Mouse (Mus musculus): ENCODE results near the gene Bckdha. TPM values are rescaled to one million over a fixed set of nuclear protein-coding genes. Genes with fewer than 3 reads are reported as not detected.

Bckdha gene
- polyA plus RNA-seq (2015; fragmentation: Nextera tagmentation; extraction: Ambion mirVana) = 51.5 and 51.7 TPM in 2 replicates

DNA sequence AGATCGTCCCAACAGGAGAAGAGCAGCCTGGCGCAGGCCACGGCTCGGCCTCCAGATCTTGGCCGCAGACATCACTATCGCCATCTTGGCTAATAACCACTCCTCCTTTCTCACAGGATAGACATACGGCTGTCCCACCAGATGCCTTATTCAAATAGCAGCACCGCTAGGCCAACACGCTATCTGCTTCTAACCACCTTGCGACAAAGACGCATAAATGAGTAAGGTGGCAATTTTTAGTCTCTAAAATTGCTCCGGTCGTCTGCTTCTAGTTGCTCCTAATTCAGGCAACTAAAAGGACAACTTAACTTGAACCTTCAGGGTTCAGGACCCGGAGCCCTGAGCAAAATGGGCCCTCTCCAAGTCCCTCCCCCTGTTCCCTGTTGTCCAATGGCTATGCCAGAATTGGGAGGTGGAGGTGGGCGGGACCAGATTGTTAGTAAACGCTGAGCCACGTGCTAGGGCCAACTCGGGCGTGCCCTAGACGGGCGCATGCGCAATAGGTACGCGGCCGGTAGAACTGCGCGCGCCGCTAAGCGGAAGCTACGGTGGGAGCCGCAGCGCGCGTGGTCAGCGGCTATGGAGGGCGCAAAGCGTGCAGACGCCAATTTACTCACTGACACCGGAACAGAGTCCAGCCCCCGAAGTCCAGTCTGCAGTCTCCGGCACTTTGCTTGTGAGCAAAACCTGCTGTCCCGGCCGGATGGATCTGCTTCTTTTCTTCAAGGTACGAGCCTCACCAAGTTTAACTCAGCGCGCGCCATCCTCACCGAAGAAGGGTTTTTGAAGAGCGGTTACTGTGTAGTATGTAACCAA lies at the start of gene Bckdha, which contains the start of gene Exosc5:
Gene Bckdha, minus strand, starts transcription at position 325 of the 816 bp plus-strand sequence.
Gene Exosc5, plus strand, starts transcription at position 508 of the 816 bp plus-strand sequence.

DNA sequence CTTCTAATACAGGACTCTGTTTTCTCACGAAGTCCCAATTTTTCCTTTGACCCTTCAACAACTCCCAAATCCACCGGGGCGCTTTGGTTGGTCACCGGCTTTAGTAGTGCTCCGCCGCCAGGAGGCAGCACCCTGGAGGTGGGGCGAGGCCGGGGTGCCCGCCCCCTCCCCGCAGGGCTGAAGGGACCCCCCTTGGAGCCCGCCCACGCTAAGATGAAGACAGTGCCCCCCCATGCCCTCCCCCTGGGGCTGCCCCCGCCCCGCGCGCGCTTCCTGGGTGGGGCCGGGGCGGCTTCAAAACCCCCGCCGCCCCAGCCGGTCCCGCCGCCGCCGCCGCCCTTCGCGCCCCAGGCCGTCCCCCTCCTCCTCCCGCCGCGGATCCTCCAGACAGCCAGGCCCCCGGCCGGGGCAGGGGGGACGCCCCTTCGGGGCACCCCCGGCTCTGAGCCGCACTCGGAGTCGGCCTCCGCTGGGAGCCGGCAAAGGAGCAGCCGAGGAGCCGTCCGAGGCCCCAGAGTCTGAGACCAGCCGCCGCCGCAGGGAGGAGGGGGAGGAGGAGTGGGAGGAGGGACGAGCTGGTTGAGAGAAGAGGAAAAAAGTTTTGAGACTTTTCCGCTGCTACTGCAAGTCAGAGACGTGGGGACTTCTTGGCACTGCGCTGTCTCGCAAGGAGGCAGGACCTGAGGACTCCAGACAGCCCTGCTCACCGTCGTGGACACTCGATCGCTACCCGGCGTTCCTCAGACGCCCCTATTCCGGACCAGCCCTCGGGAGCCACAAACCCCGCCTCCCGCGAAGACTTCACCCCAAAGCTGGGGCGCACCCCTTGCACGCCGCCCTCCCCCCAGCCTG lies 28.1 kb upstream of the Bckdha start, which contains the start of gene Tgfb1:
Gene Tgfb1, plus strand, starts transcription at position 323 of the 852 bp plus-strand sequence.

DNA sequence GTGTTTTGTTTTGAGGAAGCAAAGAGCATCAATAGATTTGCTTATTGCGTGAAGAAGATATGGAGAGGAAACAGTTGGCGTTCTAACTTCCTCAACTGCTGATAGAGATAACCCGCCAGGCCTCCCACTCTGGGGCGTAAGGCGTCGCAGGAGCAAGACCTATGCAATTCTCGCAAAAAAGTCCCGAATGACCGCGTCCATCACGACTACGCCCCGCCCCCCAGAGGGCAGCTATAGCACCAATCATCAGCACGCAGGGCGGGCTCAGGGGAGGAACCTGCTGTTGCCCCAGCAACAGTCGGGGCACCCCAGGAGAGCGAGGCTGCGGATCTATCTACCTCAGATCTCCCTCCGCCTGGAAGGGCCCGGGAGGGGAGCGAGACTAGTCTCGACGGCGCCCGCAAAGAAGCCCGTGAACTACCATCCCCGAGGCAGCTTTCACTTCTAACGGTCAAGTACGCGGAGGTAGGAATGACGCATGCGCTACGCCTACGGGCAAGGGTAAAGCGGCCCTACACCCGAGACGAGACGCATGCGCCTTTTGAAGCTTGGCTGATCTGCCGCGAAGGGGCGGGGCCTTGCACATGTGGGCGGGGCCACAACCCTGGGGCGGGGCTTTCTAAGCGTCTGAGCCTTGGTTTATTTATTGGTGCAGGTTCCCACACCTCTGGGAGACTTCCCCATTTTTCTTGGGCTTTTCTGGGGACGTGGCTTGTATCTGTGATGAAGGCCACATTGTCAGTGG lies 21.9 kb upstream of the Bckdha start, which contains the start of gene B9d2:
Gene B9d2, plus strand, starts transcription at position 267 of the 745 bp plus-strand sequence.

DNA sequence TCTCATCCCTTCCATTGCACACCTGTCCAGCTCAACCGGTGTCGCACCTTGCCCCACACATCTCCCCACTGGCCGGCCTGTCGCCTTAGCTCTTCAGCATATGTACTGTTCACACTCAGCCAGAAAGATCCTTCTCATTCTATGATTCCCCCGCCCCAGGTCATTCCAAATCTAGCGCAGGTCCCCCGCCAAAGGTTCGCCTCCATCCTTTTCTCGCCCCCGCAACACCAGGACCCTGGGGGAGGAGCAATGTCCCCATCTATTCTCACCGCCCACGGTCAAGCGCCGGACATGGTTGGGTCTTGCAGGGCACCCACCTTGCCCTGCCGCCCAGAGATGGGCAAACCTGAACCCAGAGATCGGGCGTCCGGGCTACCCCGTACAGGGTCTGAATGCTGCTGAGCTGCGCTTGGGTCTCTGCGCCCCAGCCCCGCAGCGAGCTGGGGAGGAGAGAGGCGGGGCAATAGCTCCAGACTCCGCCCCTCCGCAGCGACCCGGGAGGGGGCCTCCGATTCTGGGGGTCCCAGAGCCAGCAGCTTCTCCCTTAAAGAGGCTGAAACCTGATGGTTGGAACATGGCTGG lies 16.0 kb upstream of the Bckdha start, which contains the start of gene Tmem91:
Gene Tmem91, minus strand, starts transcription at position 448 of the 582 bp plus-strand sequence.

DNA sequence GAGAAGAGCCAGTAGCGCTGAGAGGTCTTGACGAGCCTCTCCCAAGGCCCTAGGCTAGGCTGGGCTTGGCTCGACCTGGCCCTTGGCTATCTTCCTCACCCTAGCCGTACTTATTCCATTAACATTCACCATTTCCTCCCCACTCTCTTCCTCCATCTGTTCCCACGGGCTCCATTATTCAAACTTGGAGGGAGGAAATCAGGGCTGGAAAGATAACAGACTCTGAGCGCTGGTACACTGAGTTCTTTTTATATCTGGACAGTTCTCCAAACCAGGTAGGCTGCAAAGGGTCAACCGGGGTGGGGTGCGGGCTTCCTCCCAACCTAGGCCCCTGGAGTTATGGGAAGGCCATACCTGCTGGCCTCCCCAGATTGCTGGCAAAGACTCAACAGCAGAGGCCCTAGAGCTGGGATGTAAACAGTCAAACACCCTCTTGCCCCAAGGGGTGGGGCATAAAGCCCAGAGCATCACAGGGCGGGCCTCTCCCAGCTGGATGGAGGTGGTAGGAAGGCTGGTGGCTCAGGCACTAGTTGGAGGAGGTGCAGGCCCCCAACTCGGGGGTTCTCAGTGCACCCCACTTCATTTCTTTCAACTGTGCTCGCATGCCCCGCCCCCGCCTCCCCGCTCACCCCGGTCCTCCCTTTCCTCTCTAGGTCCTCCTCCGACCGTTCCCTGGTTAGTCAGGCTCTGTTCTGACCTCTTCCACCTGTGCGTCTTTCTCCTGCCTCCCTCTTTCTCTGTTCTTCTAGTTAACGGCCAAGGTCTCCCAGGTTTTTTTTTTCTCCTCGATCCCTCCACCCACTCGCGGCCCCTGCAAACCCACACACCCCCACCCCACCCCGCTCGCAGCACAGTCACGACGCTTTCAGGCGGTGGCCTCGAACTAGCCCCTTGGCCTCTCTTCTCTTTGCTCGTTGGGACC lies 32.0 kb downstream of the Bckdha start, which contains the start of gene B3gnt8:
Gene B3gnt8, plus strand, starts transcription at position 146 of the 922 bp plus-strand sequence.

DNA sequence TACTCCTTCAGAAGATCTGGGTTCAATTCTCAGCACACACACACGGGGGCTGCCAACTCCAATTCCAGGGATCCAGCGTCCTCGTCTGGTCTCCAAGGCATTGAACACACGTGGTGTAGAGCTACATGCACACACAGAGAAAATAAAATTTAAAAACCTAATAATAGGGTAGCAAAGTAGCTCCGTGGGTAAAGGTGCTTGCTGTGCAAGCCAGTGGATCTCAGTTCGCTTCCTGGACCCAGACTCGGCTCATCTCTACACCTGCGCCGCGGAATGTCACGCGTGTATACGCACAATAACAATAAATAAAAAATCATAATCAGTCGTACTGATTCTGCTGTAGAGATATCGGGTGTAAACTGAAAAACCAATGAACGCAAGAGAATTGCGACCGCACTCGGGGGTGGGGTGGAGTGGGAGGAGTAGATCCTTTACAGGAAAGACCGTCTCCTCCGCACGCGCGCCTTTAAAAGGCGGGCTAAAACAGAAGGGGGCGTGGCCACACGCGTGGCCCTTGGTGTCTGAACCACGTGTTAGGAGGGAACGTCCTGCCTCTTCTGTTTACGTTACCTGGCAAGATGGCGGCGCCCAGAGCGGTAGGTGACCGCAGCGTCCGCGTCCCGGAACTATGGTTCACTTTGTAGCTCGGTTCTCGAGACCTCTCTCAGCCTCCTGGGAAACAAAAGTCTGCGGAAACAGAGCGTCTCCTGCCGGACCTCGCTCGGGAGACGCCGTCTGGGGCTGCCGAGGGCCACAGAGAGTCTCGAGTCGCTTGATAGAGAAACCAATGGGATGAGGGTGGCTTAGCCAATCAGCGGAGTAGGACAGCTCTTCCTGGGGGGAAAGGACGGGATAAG lies 39.7 kb downstream of the Bckdha start, which contains the start of gene Dmac2:
Gene Dmac2, plus strand, starts transcription at position 550 of the 857 bp plus-strand sequence.

DNA sequence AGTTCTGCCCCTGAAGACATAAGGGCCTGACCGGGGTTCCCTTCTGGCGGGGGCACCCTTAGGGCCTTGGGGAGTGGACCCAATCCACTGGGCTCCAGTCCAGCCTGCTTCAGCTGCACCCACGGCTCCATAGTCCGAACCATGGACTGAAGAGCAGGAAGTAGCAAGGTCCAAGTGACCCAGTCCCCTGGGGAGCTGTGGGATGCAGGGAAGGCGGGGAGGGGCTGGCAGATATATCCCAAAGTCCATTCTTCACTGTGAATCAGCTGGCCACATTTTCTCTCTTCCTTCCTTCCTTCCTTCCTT lies 43.1 kb downstream of the Bckdha start, which contains the start of gene Erich4:
Gene Erich4, minus strand, starts transcription at position 187 of the 306 bp plus-strand sequence.

Other genes with a start within 250 kb of the Bckdha start
- 0.77 and 1.7 TPM in 2 replicates for gene Cxcl17, start 246.1 kb downstream of the Bckdha start, polyA plus RNA-seq (2015; fragmentation: Nextera tagmentation; extraction: Ambion mirVana)
- gene Ceacam1, start 181.4 kb downstream of the Bckdha start, polyA plus RNA-seq (2015; fragmentation: Nextera tagmentation; extraction: Ambion mirVana) = 1.4 and 1.5 TPM in 2 replicates
- gene Ceacam2, start 119.1 kb downstream of the Bckdha start, polyA plus RNA-seq (2015; fragmentation: Nextera tagmentation; extraction: Ambion mirVana) = 0.15 TPM in 1 of 2 replicates, not detected in the other
- not detected in 2 replicates for gene Erich4, start 43.1 kb downstream of the Bckdha start, polyA plus RNA-seq (2015; fragmentation: Nextera tagmentation; extraction: Ambion mirVana)
- gene Dmac2, start 39.6 kb downstream of the Bckdha start, polyA plus RNA-seq (2015; fragmentation: Nextera tagmentation; extraction: Ambion mirVana) = 50.1 and 51.9 TPM in 2 replicates
- gene B3gnt8, start 32.3 kb downstream of the Bckdha start, polyA plus RNA-seq (2015; fragmentation: Nextera tagmentation; extraction: Ambion mirVana) = 1.3 and 1.7 TPM in 2 replicates
- 33.1 and 37.9 TPM in 2 replicates for gene Exosc5, start 183 bp upstream of the Bckdha start, polyA plus RNA-seq (2015; fragmentation: Nextera tagmentation; extraction: Ambion mirVana)
- 240 and 246 TPM in 2 replicates for gene Tmem91, start 16.2 kb upstream of the Bckdha start, polyA plus RNA-seq (2015; fragmentation: Nextera tagmentation; extraction: Ambion mirVana)
- gene B9d2, start 21.8 kb upstream of the Bckdha start, polyA plus RNA-seq (2015; fragmentation: Nextera tagmentation; extraction: Ambion mirVana) = 48.2 and 49.2 TPM in 2 replicates
- gene Tgfb1, start 28.0 kb upstream of the Bckdha start, polyA plus RNA-seq (2015; fragmentation: Nextera tagmentation; extraction: Ambion mirVana) = 1.2 TPM in 2 replicates
- 22.2 and 25.1 TPM in 2 replicates for gene Ccdc97, start 60.1 kb upstream of the Bckdha start, polyA plus RNA-seq (2015; fragmentation: Nextera tagmentation; extraction: Ambion mirVana)
- gene Hnrnpul1, start 95.8 kb upstream of the Bckdha start, polyA plus RNA-seq (2015; fragmentation: Nextera tagmentation; extraction: Ambion mirVana) = 39.3 TPM in 2 replicates
- gene Axl, start 129.7 kb upstream of the Bckdha start, polyA plus RNA-seq (2015; fragmentation: Nextera tagmentation; extraction: Ambion mirVana) = 37.7 and 38.3 TPM in 2 replicates
- gene Cyp2s1, start 157.9 kb upstream of the Bckdha start, polyA plus RNA-seq (2015; fragmentation: Nextera tagmentation; extraction: Ambion mirVana) = 2.8 and 3.1 TPM in 2 replicates
- not detected in 2 replicates for gene Cyp2b10, start 238.6 kb upstream of the Bckdha start, polyA plus RNA-seq (2015; fragmentation: Nextera tagmentation; extraction: Ambion mirVana)

All from neural tube, postnatal 0 days (tissue).